Mouse (Mus musculus) heart, postnatal 25 days (tissue): Measurements from ENCODE around the gene Mogs. TPM values are rescaled to one million over a fixed set of nuclear protein-coding genes. Genes with fewer than 3 reads are reported as not detected.

Experiments used
- DNase-seq: peaks from one replicate; pipeline ENCODE4 v3.0.0; 2022; ENCODE audit warnings: low spot score
- intact Hi-C: fragments of 180-260 bp; cut with DNase I; formaldehyde crosslinking; loops from one replicate; pipeline ENCODE4 v1.15.1; 2025
- total RNA-seq, 2 experiments: library from RNA; stranded (reverse); gene quantifications; 2 replicates each; pipeline ENCODE4 v1.2.3; 2021

Mogs gene
- 1 to 10 TPM; 8.4 to 9.0 TPM for total RNA-seq

DNA sequence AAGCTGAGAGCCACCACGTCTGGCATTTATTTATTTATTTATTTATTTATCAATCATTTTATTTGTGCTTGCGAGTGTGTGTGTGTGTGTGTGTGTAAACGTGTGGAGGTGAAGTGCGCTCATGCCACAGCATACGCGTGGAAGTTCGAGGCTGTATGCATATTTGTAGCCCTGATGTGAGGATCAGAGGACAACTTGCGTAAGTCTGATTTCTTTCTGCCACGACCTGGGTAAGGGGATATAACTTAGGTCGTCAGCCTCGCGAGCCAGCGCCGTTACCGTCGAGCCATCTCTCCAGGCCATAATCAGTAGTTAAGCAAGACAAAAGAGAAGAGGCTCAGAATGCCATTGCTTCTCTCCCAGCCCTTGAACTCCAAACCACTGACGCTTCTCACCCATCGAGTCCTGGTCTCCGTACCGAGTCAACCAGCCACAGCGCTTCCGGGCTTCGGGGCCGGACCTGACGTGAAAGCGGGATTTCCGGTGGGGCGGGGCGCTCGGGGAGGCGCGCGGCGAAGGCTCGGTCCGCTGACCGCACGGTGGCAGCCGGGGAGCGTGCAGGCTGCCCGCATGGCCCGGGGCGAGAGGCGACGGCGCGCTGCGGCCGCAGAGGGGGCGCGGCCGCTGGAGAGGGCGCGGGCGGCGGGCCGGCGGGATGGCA lies at the start of gene Mogs:
Mogs (plus strand) TSS at position 486 of the 661 bp plus-strand sequence.
- DNase-seq: peak; percentile 91
- intact Hi-C loops: loop anchor here (2.0 kb wide), 1 partner anchor 44 kb away; no protein-coding TSS in a partner anchor

DNA sequence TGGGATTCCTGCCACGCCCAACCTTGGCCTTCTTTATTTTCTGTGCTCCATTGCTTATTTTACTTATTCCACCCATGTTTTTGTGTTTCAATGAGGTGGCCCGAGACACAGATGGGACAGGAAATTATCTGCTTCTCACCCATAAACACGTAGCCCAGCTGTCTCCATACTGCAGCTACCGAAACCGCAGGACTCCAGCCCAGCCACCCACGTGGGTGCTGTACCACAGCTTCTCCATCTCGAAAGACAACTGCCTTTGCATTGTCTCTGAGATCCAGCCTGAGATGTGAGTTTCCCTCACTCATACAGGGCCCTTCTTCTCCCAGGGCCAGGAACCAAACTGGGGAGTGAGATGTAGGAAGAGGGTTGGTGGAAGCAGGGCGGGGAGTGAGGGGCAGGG lies 49.3 kb upstream of the Mogs start:
- intact Hi-C loops: loop anchor here (2.0 kb wide), 1 partner anchor 75 kb away; no protein-coding TSS in a partner anchor
- DNase-seq: no peak

DNA sequence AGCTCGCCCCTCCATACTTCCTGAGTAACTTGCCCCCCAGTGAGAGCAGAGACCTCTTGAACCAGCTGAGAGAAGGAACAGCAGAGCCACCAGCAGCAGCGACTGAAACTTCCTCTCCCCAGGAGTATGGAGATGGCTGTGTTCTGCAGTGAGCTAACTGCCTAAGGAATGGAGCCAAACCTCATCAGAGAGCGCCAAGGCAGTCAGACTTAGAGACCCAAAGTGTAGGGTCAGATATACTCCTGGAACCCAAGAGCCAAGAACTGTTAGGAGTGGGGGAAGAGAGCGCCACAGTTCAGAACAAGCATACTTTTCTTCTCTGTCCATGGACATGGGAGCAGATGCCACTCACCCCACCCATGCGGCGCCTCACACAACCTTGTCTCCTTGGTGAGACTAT lies 48.9 kb upstream of the Mogs start:
- intact Hi-C loops: loop anchor here (2.0 kb wide), 1 partner anchor 76 kb away; no protein-coding TSS in a partner anchor
- DNase-seq: no peak

DNA sequence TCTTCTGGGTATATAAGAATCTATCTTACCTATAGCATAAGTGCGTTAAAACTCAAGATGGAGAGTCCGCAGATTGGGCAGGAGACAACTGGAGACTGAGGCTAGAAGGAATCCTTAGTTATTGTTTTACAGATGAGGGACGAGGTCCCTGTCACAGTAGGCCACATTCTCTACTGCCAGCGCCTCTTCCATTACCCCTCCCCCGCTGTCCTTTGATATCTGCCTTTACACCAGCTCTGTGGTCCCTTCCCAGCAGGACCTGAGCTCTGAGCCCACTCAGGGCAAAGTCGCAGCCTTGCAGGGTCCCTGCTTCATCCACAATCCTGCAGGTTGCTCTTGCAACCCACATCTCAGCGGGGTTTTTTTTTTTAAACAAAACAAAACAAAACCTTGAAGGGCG lies 47.1 kb upstream of the Mogs start:
- DNase-seq: no peak
- intact Hi-C loops: no loop called here

DNA sequence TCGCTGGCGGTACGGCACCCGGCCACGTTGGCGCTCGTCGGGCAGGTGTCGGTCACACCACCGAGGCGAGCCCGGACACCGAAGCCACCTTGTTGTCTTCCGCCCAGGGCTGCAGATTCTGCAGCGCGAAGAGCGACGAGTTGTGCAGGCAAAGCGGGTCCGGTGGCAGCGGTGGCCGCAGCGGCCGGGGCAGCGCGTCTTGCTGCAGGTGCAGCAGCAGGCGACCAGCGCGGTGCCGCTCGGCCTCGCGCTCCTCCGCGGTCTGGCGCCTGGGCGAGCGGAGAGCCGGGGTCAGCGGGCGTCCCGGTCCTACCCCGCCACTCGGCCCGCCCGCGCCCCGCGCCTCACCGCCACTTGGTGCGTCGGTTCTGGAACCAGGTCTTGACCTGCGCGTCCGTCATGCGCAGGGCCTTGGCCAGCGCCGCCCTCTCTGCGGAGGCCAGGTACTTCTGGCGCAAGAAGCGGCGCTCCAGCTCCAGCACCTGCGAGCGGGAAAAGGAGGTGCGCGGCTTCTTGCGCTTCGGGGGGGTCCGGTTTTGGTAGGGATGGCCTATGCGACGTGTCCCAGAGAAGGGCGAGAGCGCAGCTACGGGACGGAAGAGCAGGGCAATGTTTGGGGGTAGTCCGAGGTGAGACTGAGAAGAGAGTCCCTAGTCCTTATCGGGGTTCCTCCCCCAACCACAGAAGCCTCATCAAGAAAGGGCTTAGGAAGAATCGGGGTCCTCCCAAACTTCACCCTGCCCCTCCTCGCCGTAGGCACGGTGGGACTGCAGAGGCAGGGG lies 46.4 kb upstream of the Mogs start:
- DNase-seq: no peak
- intact Hi-C loops: no loop called here

DNA sequence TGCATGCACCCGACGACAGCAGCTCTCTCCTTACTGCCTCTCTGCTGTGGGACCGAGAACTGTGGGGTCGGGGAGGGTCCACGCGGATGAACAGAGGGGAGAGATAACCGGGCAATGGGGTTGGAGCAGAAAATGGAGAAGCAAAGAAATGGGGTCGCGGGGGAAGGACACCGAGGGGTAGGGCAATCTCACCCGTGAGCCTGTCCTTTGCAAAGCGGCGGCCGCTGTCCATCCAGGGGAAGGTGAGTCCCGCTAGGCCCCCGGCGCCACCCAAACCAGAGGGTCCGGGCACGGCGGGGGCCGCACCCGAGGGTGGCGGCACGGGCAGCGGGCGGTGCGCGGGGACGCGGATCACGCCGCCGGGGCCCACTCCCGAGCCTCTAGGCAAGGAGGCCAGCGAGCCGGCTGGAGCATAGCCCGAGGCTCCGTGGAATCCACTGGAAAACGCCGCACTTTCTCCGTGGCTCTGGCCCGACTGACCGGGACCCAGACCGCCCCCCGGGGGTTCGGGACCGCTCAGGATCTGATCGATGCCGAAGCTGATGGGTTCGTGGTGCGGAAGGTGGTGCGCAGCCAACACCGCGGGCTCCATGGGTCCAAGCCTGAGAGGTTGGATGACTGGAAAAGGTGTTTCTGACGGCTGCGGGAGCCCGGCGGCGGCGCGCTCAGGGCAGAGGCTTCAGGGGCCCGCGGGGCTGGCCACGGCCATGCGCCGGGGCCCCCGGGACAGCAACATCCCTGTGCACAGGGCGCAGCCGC lies 45.6 kb upstream of the Mogs start:
- no peak for DNase-seq
- intact Hi-C loops: no loop called here

DNA sequence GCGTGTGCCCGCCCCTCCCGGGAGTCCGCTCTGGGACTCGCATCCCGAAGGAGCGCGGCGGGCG lies 45.2 kb upstream of the Mogs start, which contains the start of gene Tlx2:
Tlx2 (minus strand) TSS at position 47 of the 64 bp plus-strand sequence.
- no peak for DNase-seq
- intact Hi-C loops: no loop called here

DNA sequence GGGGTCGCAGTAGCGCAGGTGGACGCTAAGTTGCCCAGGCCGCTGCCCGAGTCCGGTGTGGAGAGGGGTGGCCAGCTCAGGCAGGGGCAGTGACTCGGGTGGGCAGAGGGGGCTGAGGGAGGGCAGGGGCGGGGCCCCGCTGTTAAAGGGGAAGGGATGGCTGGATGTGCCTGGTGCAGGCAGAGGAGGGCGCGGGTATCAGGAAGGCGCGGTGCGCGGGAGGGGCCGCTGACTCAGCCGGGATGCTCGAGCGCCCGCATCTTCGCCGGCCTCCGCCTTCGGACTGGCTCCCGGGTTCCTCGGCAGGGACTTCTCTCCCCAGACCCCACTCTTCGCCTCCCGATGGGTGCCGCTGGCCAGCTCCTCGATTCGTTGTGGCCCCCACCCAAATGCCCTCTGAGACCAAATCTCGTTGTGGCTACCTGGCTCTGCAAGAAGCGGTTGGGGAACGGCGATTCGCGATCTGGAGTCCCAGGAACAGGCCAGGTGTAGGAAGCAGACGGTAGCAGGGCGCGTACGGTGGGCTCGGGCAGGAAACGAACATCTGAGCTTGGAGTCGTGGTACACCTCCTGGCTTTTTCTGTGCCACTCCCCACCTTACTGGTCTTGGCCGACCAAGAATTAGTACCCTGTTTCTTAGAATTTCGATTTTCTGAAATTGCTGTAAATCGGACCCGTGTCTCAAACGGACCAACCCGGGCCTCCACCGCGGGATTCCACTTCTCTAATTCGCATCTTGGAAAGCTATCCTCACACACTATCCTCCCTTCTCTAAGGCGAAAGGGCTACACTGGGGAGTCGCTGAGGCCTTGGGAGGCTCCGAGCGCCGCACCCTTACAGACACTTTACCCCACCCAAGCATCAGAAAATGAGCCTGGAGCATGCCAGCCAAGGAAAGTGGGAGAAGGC lies 44.7 kb upstream of the Mogs start:
- no peak for DNase-seq
- intact Hi-C loops: no loop called here

DNA sequence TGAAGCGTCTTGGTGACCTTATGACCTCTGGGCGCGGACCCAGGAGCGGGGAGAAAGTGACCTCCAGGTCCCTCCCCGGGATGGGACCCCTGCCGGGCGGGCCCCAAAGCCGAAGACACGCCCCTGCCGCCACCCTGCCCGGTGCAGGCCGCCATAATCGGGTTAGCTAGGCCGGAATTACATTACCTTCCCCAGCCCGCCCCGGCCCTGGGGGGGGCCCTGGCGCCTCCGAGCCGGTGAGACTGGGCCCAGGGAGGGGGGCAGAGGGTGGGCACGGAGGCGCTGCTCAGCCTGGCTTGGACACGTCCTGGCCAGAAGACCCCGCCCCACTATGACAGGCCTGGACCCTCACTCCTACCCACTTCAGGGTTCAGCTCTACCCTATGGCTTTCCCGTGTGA lies 44.1 kb upstream of the Mogs start:
- DNase-seq: no peak
- intact Hi-C loops: no loop called here

DNA sequence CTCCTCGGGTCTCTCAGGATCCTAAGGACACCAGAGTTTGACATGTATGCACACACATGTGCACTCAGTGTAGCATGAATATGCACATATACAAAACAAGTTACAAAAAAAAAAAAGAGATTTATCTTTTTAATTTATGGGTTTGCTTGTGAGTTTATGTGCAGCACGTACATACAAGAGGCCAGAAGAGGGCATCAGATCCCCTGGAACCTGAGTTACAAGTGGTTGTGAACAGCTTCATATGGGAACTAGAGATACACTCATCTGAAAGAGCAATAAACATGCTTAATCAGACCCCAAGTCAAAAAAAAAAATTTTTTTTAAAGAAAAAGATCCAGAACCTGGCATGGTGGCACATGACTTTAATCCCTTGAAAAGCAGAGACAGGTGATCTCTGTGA lies 40.3 kb upstream of the Mogs start:
- intact Hi-C loops: no loop called here
- no peak for DNase-seq

DNA sequence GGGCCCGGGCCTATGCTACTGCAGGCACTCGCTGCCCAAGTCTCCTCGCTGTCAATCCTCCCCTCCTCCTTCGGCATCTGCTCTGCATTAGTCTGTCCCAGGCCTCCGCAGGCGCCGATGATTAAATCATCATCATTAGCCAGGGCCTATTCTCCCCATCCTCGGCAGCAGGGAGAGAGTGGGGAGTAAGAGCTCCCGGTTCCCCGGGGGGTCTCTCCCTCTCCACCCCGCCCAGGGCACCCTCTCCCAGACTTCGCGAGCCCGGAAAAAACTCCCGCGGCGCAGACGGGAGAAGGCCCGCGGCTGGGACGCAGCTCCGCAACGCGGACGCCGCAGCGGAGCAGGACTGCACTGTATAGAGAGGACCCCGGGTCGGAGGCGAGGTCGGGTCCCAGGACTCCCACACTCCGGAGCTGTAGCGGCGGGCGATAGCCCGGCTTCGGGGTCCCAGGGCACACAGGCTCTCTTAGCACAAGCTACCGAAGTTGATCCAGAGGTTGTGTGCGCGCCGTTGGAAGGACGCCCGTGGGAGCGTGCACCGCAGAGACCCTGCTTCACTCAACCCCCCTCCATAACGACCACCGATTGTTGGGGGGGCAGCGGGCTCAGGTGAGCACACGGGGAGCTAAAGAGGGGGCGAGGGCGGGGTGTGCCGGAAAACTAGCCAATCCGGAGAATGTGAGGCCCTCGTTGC lies 37.5 kb upstream of the Mogs start, which contains the start of gene Pcgf1:
Pcgf1 (plus strand) TSS at position 240 of the 694 bp plus-strand sequence.
- DNase-seq: no peak
- intact Hi-C loops: loop anchor here (2.0 kb wide), 1 partner anchor 81 kb away; no protein-coding TSS in a partner anchor

DNA sequence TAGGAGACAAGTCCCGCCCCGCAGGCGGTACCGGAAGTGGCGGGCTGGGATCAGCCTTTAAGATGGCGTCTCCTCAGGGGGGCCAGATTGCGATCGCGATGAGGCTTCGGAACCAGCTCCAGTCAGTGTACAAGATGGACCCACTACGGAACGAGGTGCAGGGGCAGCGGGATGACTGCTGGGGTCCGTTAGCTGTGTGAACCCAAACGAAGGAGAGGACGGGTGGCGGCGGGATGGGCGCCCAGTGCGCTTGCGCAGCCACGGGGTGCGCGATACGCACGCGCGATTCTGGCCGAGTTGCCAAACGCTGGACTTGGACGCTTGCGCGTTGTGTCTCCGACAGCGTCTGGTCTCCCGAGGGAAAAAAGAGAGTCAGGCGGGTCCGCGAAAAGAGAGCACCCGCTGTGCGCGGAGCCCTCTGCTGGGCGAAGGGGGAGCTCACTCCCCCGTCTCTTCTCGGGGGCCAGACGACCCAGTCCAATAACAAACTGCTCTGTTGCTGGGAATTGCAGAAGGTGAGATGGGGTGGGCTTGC lies 36.9 kb upstream of the Mogs start:
- intact Hi-C loops: no loop called here
- peak; percentile 98 for DNase-seq

DNA sequence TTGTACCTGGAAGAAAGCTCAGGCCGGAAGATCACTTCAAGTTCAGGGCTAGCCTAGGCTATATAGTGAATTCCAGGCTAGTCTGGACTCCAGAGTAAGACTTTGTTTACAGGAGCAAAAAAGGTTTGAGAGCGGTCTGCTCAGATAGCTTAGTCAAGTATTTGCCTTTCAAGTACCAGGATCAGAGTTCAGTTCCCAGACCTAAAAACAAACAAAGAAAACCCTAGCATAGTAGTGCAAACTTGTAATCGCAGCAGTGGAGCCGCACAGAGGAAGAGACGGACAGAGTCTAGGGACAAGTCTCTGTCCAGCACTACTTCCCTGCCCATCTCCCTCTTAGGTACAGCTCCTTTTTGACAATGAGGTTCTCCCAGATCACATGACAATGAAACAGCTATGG lies 35.1 kb upstream of the Mogs start:
- DNase-seq: no peak
- intact Hi-C loops: no loop called here

DNA sequence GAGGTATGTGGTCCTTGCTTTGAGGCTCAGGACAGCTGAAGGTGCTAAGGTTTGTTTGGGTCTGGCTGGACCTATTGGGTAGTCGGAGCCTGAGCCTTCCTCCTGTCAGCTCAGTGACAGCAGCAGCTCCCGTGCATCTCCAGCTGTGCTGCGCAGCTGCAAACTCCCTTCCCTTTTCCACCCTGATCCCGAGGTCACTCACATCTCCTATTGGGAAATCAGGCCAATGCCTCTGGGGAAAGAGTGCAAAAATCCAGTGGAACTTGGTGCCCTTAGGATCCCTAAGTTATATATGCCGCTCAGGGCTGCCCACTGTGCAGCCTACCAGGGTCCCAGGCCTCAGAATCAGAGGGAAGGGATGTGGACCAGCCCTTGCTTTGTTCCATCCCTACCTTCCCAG lies 31.8 kb upstream of the Mogs start:
- intact Hi-C loops: no loop called here
- no peak for DNase-seq

DNA sequence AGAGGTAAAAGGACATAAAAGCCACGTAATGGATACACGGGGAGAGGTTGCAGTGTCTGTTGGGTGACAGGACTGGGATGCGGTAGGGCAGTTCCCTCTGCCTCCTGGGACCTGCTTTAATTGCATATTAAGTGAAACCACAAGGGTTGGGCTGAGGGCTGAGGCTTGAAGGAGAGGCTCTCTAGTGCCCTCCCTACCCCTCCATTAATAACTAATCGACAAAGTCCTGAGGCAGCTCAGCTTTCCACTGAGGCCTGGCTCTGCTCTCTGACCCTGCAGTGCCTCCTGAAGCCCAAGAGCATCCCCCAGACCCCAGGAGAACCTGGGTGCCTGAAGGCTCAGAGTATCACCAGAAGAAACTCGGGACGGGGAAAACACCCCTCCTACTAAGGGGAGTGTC lies 30.8 kb upstream of the Mogs start:
- intact Hi-C loops: no loop called here

DNA sequence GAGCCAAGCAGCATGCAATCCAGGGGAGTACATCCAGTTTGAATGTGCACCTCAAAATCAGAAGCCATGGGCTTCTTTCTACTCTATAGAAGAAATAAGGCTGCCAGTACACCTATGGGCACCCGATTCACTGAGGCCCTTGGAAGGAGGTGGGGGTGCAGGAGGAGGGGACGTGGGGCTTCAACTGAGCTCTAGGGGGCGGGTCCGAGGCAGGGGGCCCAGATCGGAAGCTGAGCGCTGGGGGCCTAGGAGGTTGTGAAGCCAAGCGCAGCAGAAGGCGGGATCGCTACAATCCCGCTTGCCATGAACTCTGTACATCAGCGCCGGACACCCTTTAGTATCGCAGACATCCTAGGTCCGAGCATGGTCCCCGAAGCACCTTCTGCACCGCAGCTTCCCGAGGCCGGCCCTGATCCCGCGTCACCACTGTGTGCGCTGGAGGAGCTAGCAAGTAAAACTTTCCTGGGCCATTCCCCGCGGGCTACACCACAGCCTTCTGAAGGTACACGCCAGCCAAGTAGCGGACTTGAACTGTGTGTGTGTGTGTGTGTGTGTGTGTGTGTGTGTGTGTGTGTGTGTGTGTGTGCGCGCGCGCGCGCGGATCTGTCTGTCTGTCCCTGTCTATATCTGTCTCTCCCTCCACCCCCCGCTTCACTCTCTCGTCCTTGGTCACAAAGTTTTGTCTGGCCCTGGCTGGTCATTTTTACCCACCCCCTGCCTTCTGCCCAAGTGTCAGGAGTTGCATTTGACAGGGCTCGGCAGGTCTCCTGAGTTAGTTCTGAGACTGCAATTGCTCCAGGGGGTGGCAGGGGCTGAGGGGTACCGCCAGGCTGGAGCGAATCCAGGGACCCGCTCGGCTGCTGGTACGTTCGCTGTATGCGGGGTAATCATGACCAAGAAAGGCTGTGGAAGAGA lies 28.9 kb upstream of the Mogs start, which contains the start of gene Lbx2:
Lbx2 (plus strand) TSS at position 247 of the 915 bp plus-strand sequence.
- no peak for DNase-seq
- intact Hi-C loops: no loop called here

More for the DNA sequence above, 30.8 kb upstream of the Mogs start:
- no peak for DNase-seq

DNA sequence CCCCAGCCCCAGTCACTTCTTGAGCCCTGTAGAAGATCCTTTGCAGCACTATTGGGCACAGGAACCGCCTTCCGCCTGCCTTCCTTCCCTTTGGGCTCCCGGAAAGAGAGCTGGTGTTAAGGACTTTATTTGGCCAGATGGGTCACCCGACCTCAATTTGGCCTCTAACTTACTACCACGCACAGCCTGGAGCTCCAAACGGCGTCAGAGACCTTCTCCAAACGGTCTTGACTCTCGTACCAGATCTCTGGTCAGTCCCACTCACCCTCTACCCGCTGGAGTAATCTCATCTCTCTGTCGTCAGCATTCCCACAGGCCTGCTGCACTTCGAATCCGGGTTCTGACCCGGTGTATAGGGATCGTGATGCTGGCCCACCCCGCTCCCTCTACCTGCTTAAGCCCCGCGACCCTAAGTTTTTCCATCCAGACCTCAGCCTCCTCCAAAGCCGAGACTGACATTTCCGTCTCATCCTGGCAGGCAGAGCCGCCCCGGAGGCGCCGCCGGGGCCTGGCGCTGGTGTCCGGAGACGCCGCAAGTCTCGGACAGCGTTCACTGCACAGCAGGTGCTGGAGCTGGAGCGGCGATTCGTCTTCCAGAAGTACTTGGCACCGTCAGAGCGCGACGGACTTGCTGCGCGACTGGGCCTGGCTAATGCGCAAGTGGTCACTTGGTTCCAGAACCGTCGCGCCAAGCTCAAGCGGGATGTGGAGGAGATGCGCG lies 27.9 kb upstream of the Mogs start:
- no peak for DNase-seq
- intact Hi-C loops: no loop called here

DNA sequence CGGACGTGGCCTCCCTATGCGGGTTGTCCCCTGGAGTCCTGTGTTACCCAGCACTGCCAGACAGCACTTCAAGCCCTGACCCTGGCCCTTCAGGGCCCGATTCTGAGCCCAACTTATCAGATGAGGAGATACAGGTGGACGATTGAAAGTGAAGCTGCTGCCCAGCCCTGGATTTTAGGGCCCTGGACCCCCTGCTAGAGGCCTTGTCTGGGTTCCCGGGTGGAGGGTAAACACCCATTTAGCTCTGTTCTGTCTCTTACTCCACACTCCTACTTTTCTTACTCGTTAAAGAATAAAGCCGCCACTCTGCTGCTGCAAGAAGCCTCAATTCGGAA lies 27.4 kb upstream of the Mogs start:
- DNase-seq: no peak
- intact Hi-C loops: no loop called here
